ENCODE assay signal across 10 mouse cellular contexts in the genomic region with DNA sequence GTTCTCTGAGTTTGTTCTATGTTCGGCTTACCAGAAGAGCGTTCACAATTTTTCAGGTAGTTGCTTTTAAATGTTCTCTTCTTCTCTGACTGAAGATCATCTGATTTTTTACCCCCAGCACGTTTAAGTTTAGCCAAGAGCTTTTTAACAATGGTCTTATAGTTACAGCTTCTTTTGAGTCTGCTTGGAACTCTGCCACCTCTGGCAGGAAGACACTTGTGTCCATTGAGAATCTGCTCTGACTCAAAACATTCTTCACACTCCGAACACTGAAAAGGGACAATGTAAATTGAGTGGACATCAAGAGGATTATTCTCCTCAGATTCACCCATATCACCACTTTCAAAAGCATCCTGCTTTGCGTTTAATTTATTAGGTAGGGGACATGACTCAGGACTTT.
"Had no signal": no experiment of that assay in that cellular context is flagged by ENCODE, and none has a peak within 500 bp of the region (broad histone marks: within the 10 kb centered on the region; RNA-seq: fewer than 3 reads in every experiment).

No protein-coding gene starts in this region.

- DNase-seq: kidney, adult 2 months; kidney, postnatal 25 days; layer of hippocampus, adult 9-11 months; liver, postnatal 0 days; lung, embryonic 14.5 days; retina, postnatal 1 day; right cerebral cortex, postnatal 25 days; thymus, adult 2 months; thymus, postnatal 14 days; thymus, postnatal 4 days had no signal
